Mouse (Mus musculus): ENCODE results near the gene Nlrp5.
"Not testable (repeated sequence)": the region's sequence is repeated elsewhere in the genome, so short reads cannot be mapped to it uniquely, and the experiment has no call there.

Nlrp5 gene

DNA sequence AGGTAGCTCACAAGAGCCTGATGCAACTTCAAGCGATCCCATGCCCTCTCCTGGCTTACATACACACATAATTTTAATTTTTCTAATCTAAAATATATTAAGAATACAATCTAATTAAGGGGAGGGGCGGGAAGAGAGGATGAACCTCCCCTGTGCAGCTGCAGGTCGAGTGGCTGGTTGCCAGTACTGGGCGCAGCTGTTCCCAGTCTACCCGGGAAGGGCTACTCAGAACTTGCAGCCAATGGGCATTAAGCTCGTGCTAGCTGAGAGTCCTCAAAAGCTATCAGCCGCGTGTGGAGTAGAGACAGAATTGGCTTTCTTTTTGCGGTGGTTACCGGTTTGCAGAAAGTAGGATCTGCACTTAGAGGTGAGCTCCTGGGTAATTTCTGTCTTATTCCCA lies at the start of gene Nlrp5:
Gene Nlrp5, plus strand, starts transcription at position 301 of the 400 bp plus-strand sequence.
- DNase-seq = no peak

DNA sequence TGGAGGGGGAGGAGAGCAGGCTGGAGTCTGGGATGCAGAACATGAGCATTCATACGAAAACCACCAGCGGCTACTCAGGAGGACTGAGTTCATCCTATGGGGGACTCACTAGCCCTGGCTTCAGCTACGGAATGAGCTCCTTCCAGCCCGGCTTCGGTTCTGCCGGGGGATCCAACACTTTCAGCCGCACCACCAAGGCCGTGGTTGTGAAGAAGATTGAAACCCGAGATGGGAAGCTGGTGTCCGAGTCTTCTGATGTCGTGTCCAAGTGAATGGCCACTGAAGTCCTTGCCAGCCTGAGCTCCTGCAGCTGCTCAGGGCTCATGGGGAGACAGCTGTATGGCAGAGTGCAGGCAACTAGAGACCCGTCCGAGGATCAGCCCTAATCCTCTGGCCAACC lies 27.4 kb upstream of the Nlrp5 start:
- DNase-seq = not testable (repeated sequence)

GRCm38 (mm10) chr7:23470201-23470600 lies 84.5 kb downstream of the Nlrp5 start:
- DNase-seq = not testable (repeated sequence)

GRCm38 (mm10) chr7:23470832-23471231 lies 85.1 kb downstream of the Nlrp5 start:
- DNase-seq = not testable (repeated sequence)

DNA sequence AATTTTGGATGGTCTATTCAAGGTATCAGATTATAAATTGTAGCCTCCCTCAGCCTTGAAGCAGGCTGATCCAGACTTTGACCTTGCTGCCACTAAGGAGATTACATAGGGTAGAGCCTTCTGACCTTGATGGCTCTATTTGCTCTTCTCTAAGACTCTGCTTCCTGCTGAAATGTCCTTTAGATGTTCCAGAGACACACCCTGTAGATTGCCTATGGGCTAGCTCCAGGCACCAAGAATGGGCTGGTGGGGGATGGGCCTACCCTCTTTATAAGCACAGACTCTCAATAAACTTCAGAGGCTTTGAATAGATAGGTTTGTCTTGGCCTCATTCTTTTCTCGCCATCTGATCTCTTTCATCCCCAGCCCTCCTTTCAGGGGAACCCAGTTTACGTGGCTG lies 87.2 kb downstream of the Nlrp5 start:
- not testable (repeated sequence) for DNase-seq

Data from lung, postnatal 10 days (tissue).